Mouse (Mus musculus) bone marrow macrophage, adult 2 months (primary cell): Measurements from ENCODE around the gene Nckap5.

Experiments used
- CTCF ChIP-seq: IDR thresholded peaks from 2 replicates; pipeline ENCODE4 v1.5.1; 2012; ENCODE audit warnings: low read depth, mild to moderate bottlenecking, low read length, moderate library complexity
- POLR2A ChIP-seq: IDR thresholded peaks from 2 replicates; pipeline ENCODE4 v1.6.1; 2012; ENCODE audit warnings: mild to moderate bottlenecking, low read depth, low read length, borderline replicate concordance

DNA sequence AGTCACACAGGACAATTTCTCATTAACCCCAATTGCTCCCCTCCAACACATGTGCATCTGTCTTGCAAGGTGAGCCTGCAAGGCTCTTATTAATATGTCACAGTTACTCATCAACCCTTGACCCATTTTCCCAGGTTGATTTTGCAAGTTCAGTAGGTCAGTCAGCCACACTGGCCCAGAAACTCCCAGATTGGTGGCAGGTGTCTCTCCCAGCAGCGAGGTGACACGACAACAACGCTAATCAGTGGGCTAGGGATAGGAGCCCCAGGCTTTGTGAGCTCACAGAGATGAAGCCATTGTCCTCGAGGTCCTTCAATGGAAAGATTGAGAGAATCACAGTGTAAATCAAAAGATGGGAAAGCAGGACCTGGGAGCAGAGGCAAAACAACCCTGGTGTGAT lies 230.0 kb downstream of the Nckap5 start:
- TF ChIP-seq CTCF: no peak
- no peak for TF ChIP-seq POLR2A
